ENCODE assay signal across 9 mouse cellular contexts in the genomic region with DNA sequence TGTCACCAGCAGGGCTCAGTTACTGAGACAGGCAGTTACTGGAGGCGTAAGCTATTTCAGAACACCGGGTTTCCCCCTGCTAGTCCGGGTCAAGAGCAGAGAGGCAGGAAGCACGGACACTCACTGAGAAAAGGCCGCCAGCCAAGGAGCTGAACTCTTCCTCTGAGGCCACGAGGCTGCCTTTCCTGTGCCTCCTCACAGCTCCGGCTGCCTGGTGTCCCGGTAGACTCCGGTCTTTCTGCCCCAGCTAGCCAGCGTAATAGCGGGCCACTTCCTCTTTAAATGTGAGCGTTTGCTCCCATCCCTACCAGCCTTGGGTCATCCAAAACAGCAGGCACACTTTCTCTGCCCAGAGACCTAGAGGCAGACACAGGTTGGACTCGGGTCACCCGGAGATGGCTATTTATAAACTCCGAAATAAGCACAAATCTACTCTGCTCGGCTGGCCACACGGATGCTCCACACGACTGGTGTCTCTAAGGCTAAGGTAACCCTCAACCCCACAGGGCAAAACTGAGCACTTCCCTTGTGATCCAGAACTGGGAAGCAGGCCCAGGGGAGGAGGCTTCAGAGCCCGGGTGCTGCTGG. TPM values are rescaled to one million over a fixed set of nuclear protein-coding genes. Genes with fewer than 3 reads are reported as not detected.
DNase-seq lines count a peak whose midpoint lies in the region; ATAC-seq and TF ChIP-seq lines count a peak whose summit lies in the region.
"Had no signal": no experiment of that assay in that cellular context is flagged by ENCODE, and none has a peak within 500 bp of the region (broad histone marks: within the 10 kb centered on the region; RNA-seq: fewer than 3 reads in every experiment).

No protein-coding gene starts in this region.

- H3K9ac ChIP-seq in hindbrain, embryonic 12.5 days = no peak overlapping the region
- H3K9ac ChIP-seq in kidney, postnatal 0 days (ENCODE audit: low read depth, low read length) = no peak overlapping the region
- no peak overlapping the region for H3K9ac ChIP-seq in neural tube, embryonic 15.5 days (replicated peaks)

- H3K9me3 ChIP-seq in hindbrain, embryonic 10.5 days = no peaks in the 10 kb centered on the region
- no peaks in the 10 kb centered on the region for H3K9me3 ChIP-seq in hindbrain, embryonic 12.5 days (replicated peaks)
- no peaks in the 10 kb centered on the region for H3K9me3 ChIP-seq in kidney, postnatal 0 days (replicated peaks; ENCODE audit: low read length)
- H3K9me3 ChIP-seq in neural tube, embryonic 15.5 days (replicated peaks) = no peaks in the 10 kb centered on the region

- no peak overlapping the region for H3K4me2 ChIP-seq in hindbrain, embryonic 12.5 days (replicated peaks)
- H3K4me2 ChIP-seq in kidney, postnatal 0 days (ENCODE audit: low read length) = peak overlapping the region; percentile 19; the same call in 1 of the 2 replicates
- H3K4me2 ChIP-seq in neural tube, embryonic 15.5 days = peak overlapping the region; percentile 20; the same call in 1 of the 2 replicates

- peaks cover 25% of the 10 kb centered on the region for H3K4me1 ChIP-seq in hindbrain, embryonic 10.5 days (replicated peaks)
- H3K4me1 ChIP-seq in hindbrain, embryonic 12.5 days = peaks cover 14% of the 10 kb centered on the region
- peaks cover 18% of the 10 kb centered on the region for H3K4me1 ChIP-seq in kidney, postnatal 0 days (replicated peaks; ENCODE audit: insufficient read depth, low read length)
- H3K4me1 ChIP-seq in neural tube, embryonic 15.5 days = peaks cover 19% of the 10 kb centered on the region

- H3K27ac ChIP-seq in hindbrain, embryonic 10.5 days = peak overlapping the region; percentile 30; the same call in 1 of the 2 replicates
- no peak overlapping the region for H3K27ac ChIP-seq in hindbrain, embryonic 12.5 days
- H3K27ac ChIP-seq in kidney, postnatal 0 days = no peak overlapping the region
- H3K27ac ChIP-seq in neural tube, embryonic 15.5 days (replicated peaks) = no peak overlapping the region

- H3K36me3 ChIP-seq in hindbrain, embryonic 10.5 days = no peaks in the 10 kb centered on the region
- H3K36me3 ChIP-seq in hindbrain, embryonic 12.5 days = no peaks in the 10 kb centered on the region
- H3K36me3 ChIP-seq in kidney, postnatal 0 days (ENCODE audit: insufficient read depth, low read length) = no peaks in the 10 kb centered on the region
- no peaks in the 10 kb centered on the region for H3K36me3 ChIP-seq in neural tube, embryonic 15.5 days

- no peak for TF ChIP-seq CTCF in kidney, postnatal 0 days (IDR thresholded peaks at IDR 0.05; ENCODE audit: low read depth)

- peak; percentile 22 for DNase-seq in hindbrain, embryonic 10.5 days (ENCODE audit: low spot score)
- peak; percentile 44 to 47 for DNase-seq in B cell, adult 2 months
- peak; percentile 34 for DNase-seq in cerebellum, adult 9-11 months
- DNase-seq in heart, adult 18-20 months = peak; percentile 61 to 70
- peak; percentile 72 for DNase-seq in kidney, postnatal 0 days (ENCODE audit: low spot score)

- 49% methylated on average over 19 of the region's 19 CpGs for WGBS in hindbrain, embryonic 10.5 days
- 55% methylated on average over 19 of the region's 19 CpGs for WGBS in hindbrain, embryonic 12.5 days
- 20% methylated on average over 19 of the region's 19 CpGs for WGBS in kidney, postnatal 0 days
- 54% methylated on average over 19 of the region's 19 CpGs for WGBS in neural tube, embryonic 15.5 days

- H3K27me3 ChIP-seq in hindbrain, embryonic 10.5 days (ENCODE audit: insufficient read depth, poor library complexity, severe bottlenecking) = 0 out of 2 replicates have a peak, but pooled peaks cover 5% of the 10 kb centered on the region
- no peaks in the 10 kb centered on the region for H3K27me3 ChIP-seq in hindbrain, embryonic 12.5 days
- H3K27me3 ChIP-seq in kidney, postnatal 0 days (ENCODE audit: insufficient read depth, low read length) = no peaks in the 10 kb centered on the region
- no peaks in the 10 kb centered on the region for H3K27me3 ChIP-seq in neural tube, embryonic 15.5 days (replicated peaks)

- ATAC-seq in hindbrain, embryonic 12.5 days (ENCODE audit: low FRiP score) = no peak
- no peak for ATAC-seq in kidney, postnatal 0 days (replicated peaks; ENCODE audit: low FRiP score, low read depth)
- no peak for ATAC-seq in neural tube, embryonic 15.5 days (ENCODE audit: low FRiP score)
- no peak for ATAC-seq in erythroid progenitor cell, adult 5-6 weeks (replicated peaks; ENCODE audit: low FRiP score, poor library complexity, severe bottlenecking)

- no peak overlapping the region for H3K4me3 ChIP-seq in hindbrain, embryonic 10.5 days
- H3K4me3 ChIP-seq in hindbrain, embryonic 12.5 days = no peak overlapping the region
- H3K4me3 ChIP-seq in kidney, postnatal 0 days (replicated peaks; ENCODE audit: low read depth, low read length) = no peak overlapping the region
- no peak overlapping the region for H3K4me3 ChIP-seq in neural tube, embryonic 15.5 days (replicated peaks)

RNA-seq across cellular contexts. Expression of gene 3425401B19Rik, which starts 1.7 kb away (rescaled TPM):
- polyA plus RNA-seq in hindbrain, embryonic 10.5 days (2016; fragmentation: Nextera tagmentation; extraction: Ambion mirVana) = 0.20 and 0.39 TPM in 2 replicates
- 0.14 and 0.21 TPM in 2 replicates for polyA plus RNA-seq in hindbrain, embryonic 12.5 days (2016; fragmentation: Nextera tagmentation; extraction: Ambion mirVana)
- 100 to 1,000 TPM in 1 of 2 experiments, 10 to 100 TPM in 1; 98.0 to 103 TPM for total RNA-seq in heart, adult 18-20 months (2021)
- 0.04 and 0.12 TPM in 2 replicates for polyA plus RNA-seq in kidney, postnatal 0 days (2015; fragmentation: Nextera tagmentation; extraction: Ambion mirVana)
- polyA plus RNA-seq in neural tube, embryonic 15.5 days (2015; fragmentation: Nextera tagmentation; extraction: Ambion mirVana) = 0.22 and 0.42 TPM in 2 replicates
- total RNA-seq in erythroid progenitor cell, adult 5-6 weeks (2015; ENCODE audit: low replicate concordance) = not detected in 2 replicates
- total RNA-seq in erythroid progenitor cell, adult 5-6 weeks (2017; ENCODE audit: low replicate concordance) = not detected in 2 replicates
- polyA plus RNA-seq: embryonic facial prominence, embryonic 11.5 days had no signal

Comparison
In these comparisons a context has a peak if more than half of its experiments do, and no peak if none do; other contexts are left out.
1. DNase-seq: peak in every context shown above with its lines; median percentile 72 in kidney, postnatal 0 days; 66 in heart, adult 18-20 months; 46 in B cell, adult 2 months; 34 in cerebellum, adult 9-11 months; 22 in hindbrain, embryonic 10.5 days.